Mouse (Mus musculus) T-cell, adult 66 days (primary cell): Measurements from ENCODE around the gene Cldn34c2. TPM values are rescaled to one million over a fixed set of nuclear protein-coding genes. Genes with fewer than 3 reads are reported as not detected.

ENCODE experiments used
- total RNA-seq, 2 experiments: library from RNA; stranded (reverse); gene quantifications; 3 replicates in 1 of 2; 4 replicates in 1 of 2; pipeline ENCODE4 v1.2.4; 2023

Cldn34c2 gene
- not detected for total RNA-seq

DNA sequence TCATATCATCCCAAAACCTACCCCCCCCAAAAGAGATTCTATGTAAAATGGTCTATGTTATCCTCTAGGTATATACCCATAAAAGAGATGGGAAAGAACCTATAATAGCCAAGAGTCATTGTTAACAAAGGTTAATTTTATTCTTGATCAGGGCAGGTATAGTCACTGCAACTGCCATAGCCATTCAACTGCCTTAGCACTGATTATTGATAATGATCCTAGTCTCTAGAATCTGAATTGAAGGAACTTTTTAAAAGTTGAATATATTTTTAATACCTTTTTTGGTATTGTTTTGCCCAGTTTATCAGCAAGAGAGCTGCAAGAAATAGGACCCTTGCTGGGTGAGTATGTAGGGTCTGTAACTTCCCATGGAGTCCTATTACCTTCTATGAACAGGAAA, at the start of gene Cldn34c2:
Cldn34c2 (plus strand) TSS at position 301 of the 400 bp plus-strand sequence.

Other genes starting within 250 kb of the Cldn34c2 start
- not detected for gene Gm17467, start 123.1 kb downstream of the Cldn34c2 start, total RNA-seq
- not detected for gene Cldn34c3, start 212.0 kb downstream of the Cldn34c2 start, total RNA-seq